Mouse (Mus musculus): ENCODE measurements around the gene Mapk8ip1. TPM values are rescaled to one million over a fixed set of nuclear protein-coding genes. Genes with fewer than 3 reads are reported as not detected.
A peak's percentile ranks its signal among the peaks of the same experiment; 100 is the strongest.

Mapk8ip1 gene
- polyA plus RNA-seq, 1 experiment from 2014 or later: 1.8 TPM

DNA sequence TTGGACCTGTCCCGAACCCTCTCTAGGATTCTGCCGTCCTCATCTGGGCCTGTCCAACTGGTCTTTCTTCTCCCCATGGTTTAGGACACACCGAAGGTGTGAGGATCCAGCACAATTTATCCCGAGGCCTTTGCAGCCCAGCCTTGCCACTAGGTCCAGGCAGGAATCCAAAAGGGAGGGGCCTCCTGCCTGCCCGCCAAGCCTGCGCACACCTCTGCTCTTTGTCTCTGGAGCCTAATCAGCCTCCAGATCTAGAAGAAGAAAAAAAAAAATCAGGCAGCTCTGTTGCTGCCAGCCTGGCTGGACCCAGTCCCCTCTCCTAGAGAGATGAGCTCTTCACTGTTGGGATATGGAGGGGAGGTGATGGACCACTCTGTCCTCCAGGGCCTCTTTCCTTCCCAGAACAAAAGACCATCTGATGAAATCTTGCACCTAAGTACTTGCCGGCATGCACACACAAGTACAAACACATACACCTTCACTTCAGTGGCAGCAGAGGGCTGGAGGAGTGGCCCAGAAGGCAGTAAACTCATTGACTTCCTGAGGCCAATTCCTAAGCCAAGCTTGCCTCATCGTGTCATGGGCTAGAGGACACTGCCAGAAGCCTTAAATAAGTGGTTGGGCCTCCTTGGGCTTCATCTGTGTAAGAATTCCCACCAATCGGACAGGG is 28.2 kb downstream of the Mapk8ip1 start:
- peaks cover 21% of the 10 kb centered on the region for H3K4me1 ChIP-seq (ENCODE audit: control insufficient read depth, low read depth, low read length)
- H3K9me3 ChIP-seq (replicated peaks; ENCODE audit: control insufficient read depth, low read length): no peaks in the 10 kb centered on the region
- H3K36me3 ChIP-seq (ENCODE audit: control insufficient read depth, insufficient read depth): 0 out of 2 replicates have a peak, but pooled peaks cover 3% of the 10 kb centered on the region
- no peak overlapping the region for H3K9ac ChIP-seq (ENCODE audit: low read depth, low read length)
- WGBS (ENCODE audit: insufficient replicate concordance): 51% methylated on average over 9 of the region's 9 CpGs
- H3K4me2 ChIP-seq (ENCODE audit: low read depth, low read length): no peak overlapping the region
- no peak overlapping the region for H3K27ac ChIP-seq (ENCODE audit: low read length)
- peaks cover 33% of the 10 kb centered on the region for H3K27me3 ChIP-seq (ENCODE audit: control insufficient read depth, insufficient read depth, low read depth, low read length)
- no peak overlapping the region for H3K4me3 ChIP-seq (ENCODE audit: low read depth, low read length)
- ATAC-seq (ENCODE audit: low read depth): no peak

DNA sequence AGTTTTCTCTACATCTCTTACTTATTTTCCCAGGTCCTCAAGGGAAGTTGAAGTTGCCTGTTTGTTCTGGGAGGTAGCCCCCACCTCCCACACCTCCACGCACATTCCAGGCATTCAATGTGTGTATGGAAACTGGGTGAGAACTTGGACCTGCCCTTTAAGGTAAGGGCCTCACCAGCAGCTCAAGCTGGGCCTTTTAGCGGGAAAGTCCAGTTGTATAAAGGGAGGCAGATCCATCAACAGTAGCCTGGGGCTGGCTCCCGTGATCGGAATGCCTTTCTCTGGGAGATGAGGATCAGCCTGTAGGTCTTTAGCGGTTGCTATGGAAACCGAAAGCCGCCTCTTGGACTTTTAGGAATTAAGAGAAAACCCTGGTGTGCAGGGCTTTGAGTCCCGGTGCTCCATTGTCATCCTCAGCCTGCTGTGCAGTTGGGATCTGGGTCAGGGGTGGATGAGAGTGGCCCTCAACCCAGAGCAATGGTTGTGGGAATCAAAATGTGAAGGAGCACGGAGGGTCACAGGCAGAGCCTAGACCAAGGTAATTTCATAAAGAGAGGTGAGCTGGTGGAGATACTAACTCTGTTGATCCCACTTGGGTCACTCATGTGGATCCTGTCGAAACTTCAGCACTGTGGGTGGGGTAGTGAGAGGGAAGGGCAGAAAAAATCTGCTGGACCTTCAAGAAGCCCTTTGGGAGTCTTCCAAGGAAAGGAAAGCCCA is 28.9 kb downstream of the Mapk8ip1 start:
- H3K4me3 ChIP-seq (ENCODE audit: low read depth, low read length): no peak overlapping the region
- H3K27ac ChIP-seq (ENCODE audit: low read length): no peak overlapping the region
- H3K36me3 ChIP-seq (ENCODE audit: control insufficient read depth, insufficient read depth): no peaks in the 10 kb centered on the region
- H3K4me2 ChIP-seq (ENCODE audit: low read depth, low read length): no peak overlapping the region
- ATAC-seq (ENCODE audit: low read depth): no peak
- 52% methylated on average over 10 of the region's 10 CpGs for WGBS (ENCODE audit: insufficient replicate concordance)
- H3K27me3 ChIP-seq (ENCODE audit: control insufficient read depth, insufficient read depth, low read depth, low read length): peaks cover 33% of the 10 kb centered on the region
- no peak overlapping the region for H3K9ac ChIP-seq (ENCODE audit: low read depth, low read length)
- H3K4me1 ChIP-seq (ENCODE audit: control insufficient read depth, low read depth, low read length): peaks cover 21% of the 10 kb centered on the region
- no peaks in the 10 kb centered on the region for H3K9me3 ChIP-seq (replicated peaks; ENCODE audit: control insufficient read depth, low read length)

DNA sequence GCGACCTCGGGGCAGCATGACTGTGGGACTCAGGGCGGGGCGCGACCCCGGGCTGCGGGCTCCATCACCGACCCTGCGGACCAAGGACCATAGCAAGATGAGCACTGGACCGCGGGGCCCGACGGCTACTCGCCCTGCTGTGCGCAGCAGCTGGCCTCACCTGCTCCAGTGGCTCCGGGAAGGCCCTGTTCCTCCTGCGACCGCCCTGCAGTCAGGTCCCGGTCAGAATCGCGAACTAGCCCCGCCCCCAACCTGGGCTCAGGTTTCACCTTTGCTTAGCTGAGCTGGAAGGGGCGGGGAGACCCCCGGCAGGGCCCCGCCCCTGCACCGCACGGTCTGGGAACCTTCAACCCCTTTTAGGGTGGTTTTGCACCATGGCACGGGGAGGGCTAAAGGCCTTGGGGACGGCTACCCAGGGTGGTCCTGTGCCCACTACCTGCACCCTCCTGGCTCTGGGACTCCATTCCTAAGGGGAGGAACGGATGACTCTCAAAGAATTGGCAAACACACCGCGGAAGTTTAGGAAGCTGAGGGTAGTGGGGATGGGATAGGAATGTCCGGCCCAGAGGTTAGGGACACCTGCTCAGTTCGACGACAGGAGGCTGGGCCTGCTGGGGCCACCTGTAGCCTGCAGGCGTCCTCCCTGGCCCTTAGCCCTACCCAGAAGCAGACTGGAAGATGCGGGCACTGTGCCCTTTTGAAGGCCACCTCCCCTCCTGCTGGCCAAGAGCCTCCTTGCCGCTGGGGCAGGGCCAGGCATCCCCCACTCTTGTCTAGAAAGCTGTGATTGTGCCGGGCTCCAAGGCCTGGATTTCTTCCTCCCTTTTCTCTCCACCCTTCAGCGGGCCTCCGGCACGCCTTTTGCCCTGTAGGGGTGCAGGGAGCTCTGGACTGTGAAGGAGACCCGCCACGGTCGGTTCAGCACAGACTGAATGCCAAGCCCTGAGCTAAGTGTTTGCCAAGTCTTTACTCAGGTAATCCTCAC is 29.9 kb downstream of the Mapk8ip1 start:
- Histone ChIP-seq H3K9ac (ENCODE audit: low read depth, low read length) (peak overlapping the region; percentile 58; the same call in 1 of the 2 replicates), H3K4me2 (ENCODE audit: low read depth, low read length) (peak overlapping the region; percentile 57), H3K36me3 (ENCODE audit: control insufficient read depth, insufficient read depth) (no peaks in the 10 kb centered on the region), H3K27me3 (ENCODE audit: control insufficient read depth, insufficient read depth, low read depth, low read length) (peaks cover 33% of the 10 kb centered on the region), H3K4me1 (ENCODE audit: control insufficient read depth, low read depth, low read length) (peaks cover 15% of the 10 kb centered on the region), H3K9me3 (replicated peaks; ENCODE audit: control insufficient read depth, low read length) (no peaks in the 10 kb centered on the region), H3K27ac (ENCODE audit: low read length) (no peak overlapping the region), H3K4me3 (ENCODE audit: low read depth, low read length) (peak overlapping the region; percentile 58)
- WGBS (ENCODE audit: insufficient replicate concordance): 9% methylated on average over 45 of the region's 45 CpGs
- peak; percentile 25 for ATAC-seq (ENCODE audit: low read depth)

DNA sequence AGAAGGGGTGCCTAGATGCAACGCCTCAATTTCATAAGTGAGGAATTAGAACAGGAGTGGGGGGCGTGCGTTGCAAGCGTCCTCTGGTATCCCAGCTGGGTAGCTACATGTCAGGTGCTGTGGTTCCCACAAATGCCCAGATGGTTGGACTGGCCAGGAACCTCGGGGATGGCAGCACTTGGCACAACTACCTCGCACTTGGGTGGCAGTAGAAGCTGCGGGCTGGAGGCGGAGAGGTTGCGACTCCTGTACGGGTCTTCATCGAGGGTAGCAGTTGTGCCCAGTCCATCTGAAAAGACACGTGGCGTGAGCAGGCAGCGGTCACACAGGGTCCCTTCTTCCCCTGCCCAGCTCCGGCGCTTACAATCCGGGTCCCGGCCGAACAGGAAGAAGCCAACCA is 30.7 kb downstream of the Mapk8ip1 start:
- WGBS (ENCODE audit: insufficient replicate concordance): 15% methylated on average over 19 of the region's 19 CpGs
- Histone ChIP-seq H3K4me1 (ENCODE audit: control insufficient read depth, low read depth, low read length) (peaks cover 11% of the 10 kb centered on the region), H3K9ac (ENCODE audit: low read depth, low read length) (peak overlapping the region; percentile 58; the same call in 1 of the 2 replicates), H3K9me3 (replicated peaks; ENCODE audit: control insufficient read depth, low read length) (no peaks in the 10 kb centered on the region), H3K27me3 (ENCODE audit: control insufficient read depth, insufficient read depth, low read depth, low read length) (peaks cover 33% of the 10 kb centered on the region), H3K36me3 (ENCODE audit: control insufficient read depth, insufficient read depth) (no peaks in the 10 kb centered on the region), H3K4me3 (ENCODE audit: low read depth, low read length) (peak overlapping the region; percentile 58), H3K27ac (ENCODE audit: low read length) (no peak overlapping the region), H3K4me2 (ENCODE audit: low read depth, low read length) (peak overlapping the region; percentile 57)
- no peak for ATAC-seq (ENCODE audit: low read depth)

DNA sequence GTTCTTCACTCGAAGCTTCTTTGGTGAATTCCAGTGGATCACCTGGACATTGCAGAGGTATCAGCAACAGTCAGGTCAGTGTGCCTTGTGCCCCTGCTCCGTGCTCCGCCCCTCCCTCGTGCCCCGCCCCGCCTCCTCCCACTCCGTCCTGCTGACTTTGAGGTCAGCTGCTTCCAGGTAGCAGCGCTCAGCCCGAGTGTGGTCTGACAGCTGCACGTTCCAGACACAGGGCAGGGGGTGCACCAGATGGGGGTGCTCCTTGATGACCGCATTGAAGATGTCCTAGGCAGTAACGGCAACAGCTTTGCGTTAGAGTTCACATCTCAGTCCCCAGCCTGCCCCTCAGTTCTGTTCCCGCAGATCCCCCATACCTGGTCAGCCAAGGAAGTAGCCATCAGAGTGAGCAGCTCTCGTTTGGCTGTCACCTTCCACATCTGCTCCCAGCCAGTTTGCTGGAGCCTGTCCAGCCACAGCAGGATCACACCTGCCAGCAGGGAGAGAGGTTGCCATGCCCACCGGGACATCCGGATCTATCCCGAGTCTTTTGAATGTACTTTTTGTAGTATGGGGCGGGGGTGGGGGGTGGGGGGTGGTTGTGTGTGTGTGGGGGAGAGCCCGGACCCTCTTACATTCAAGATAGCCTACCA is 33.6 kb downstream of the Mapk8ip1 start:
- Histone ChIP-seq H3K27me3 (ENCODE audit: control insufficient read depth, insufficient read depth, low read depth, low read length) (peaks cover 30% of the 10 kb centered on the region), H3K27ac (ENCODE audit: low read length) (no peak overlapping the region), H3K9me3 (replicated peaks; ENCODE audit: control insufficient read depth, low read length) (no peaks in the 10 kb centered on the region), H3K4me3 (ENCODE audit: low read depth, low read length) (no peak overlapping the region), H3K4me1 (ENCODE audit: control insufficient read depth, low read depth, low read length) (peaks cover 2% of the 10 kb centered on the region), H3K4me2 (ENCODE audit: low read depth, low read length) (no peak overlapping the region), H3K36me3 (ENCODE audit: control insufficient read depth, insufficient read depth) (no peaks in the 10 kb centered on the region), H3K9ac (ENCODE audit: low read depth, low read length) (no peak overlapping the region)
- WGBS (ENCODE audit: insufficient replicate concordance): 29% methylated on average over 20 of the region's 20 CpGs
- no peak for ATAC-seq (ENCODE audit: low read depth)

DNA sequence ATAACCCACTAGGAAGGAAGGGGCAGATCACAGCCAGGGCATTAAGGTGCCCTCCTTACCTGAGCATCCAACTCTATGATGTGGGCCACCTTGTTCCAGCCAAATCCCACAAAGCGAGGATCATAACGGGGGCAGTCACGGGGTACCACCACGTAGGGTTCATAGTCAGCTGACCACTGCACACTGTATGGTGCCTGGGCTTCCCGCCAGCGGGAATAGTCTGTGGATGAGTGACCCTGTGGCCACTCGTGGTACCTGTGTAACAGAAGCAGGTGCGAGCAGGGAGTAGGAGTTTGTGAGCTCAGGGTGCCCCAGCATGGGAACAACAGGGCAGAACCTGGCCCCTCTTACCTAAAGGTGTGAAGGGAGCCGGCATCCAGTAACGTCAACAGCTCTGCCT is 35.5 kb downstream of the Mapk8ip1 start:
- Histone ChIP-seq H3K27me3 (ENCODE audit: control insufficient read depth, insufficient read depth, low read depth, low read length) (peaks cover 15% of the 10 kb centered on the region), H3K9ac (ENCODE audit: low read depth, low read length) (no peak overlapping the region), H3K27ac (ENCODE audit: low read length) (no peak overlapping the region), H3K4me2 (ENCODE audit: low read depth, low read length) (no peak overlapping the region), H3K9me3 (replicated peaks; ENCODE audit: control insufficient read depth, low read length) (no peaks in the 10 kb centered on the region), H3K4me3 (ENCODE audit: low read depth, low read length) (no peak overlapping the region), H3K4me1 (ENCODE audit: control insufficient read depth, low read depth, low read length) (no peaks in the 10 kb centered on the region; the same call in 1 of the 2 replicates), H3K36me3 (ENCODE audit: control insufficient read depth, insufficient read depth) (no peaks in the 10 kb centered on the region)
- no peak for ATAC-seq (ENCODE audit: low read depth)
- 74% methylated on average over 10 of the region's 10 CpGs for WGBS (ENCODE audit: insufficient replicate concordance)

DNA sequence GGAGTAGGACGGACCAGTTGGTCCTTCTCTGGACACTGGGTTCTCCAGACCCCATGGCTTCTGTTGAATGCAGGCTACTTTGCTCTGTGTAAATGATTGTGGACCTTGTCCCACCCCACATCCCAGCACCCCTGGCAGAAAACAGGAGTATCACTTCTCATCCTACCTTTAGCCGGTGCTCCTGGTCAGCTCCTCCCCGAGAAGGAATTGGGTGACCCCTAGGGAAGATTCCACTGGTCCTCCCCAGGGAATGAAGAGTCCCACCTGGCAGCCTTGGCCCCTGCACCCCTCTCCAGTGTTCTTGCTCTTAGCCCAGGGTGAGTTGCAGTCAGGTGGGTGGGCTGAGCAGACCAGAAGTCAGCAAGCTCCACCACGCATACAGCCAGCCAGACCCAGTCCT is 37.0 kb downstream of the Mapk8ip1 start:
- no peak overlapping the region for H3K27ac ChIP-seq (ENCODE audit: low read length)
- 73% methylated on average over 4 of the region's 4 CpGs for WGBS (ENCODE audit: insufficient replicate concordance)
- ATAC-seq (ENCODE audit: low read depth): no peak

DNA sequence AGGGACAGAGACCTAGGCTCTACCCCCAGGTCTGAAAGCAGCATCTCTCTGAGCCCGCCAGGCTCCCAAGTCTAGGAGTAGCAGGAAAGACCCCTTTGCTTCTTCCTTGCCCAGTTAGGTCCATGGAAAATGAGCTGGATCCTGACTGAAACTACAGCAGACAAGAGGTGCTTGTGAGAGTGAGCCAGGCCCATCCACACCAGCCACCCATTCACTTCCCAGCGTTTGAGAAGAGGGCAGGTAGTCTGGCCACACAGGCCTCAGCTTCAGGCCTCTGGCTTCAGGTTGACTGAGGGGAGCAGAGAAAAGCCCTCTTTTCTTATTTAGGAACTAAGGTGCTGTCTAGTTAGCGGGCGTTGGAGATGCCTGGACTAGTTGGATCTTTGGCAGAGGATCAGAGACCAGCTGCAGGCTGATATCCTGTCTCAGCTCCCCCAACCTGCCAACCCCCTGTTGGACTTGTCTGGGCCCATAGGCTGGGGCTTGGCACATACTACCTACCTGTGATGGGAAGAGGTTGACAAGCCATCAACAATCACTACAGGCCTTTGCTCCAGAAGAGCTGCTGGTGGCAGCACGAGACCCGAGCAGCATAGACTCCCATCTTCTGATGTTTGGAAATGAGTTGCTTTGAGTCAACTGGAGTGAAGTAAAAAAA is 38.4 kb downstream of the Mapk8ip1 start:
- Histone ChIP-seq H3K4me1 (ENCODE audit: control insufficient read depth, low read depth, low read length) (no peaks in the 10 kb centered on the region; the same call in 1 of the 2 replicates), H3K9ac (ENCODE audit: low read depth, low read length) (no peak overlapping the region), H3K4me3 (ENCODE audit: low read depth, low read length) (no peak overlapping the region), H3K9me3 (replicated peaks; ENCODE audit: control insufficient read depth, low read length) (no peaks in the 10 kb centered on the region), H3K27ac (ENCODE audit: low read length) (no peak overlapping the region), H3K36me3 (ENCODE audit: control insufficient read depth, insufficient read depth) (no peaks in the 10 kb centered on the region), H3K27me3 (ENCODE audit: control insufficient read depth, insufficient read depth, low read depth, low read length) (no peaks in the 10 kb centered on the region), H3K4me2 (ENCODE audit: low read depth, low read length) (no peak overlapping the region)
- ATAC-seq (ENCODE audit: low read depth): no peak
- WGBS (ENCODE audit: insufficient replicate concordance): 75% methylated on average over 6 of the region's 6 CpGs

More for the DNA sequence above, 37.0 kb downstream of the Mapk8ip1 start:
- H3K4me1 ChIP-seq (ENCODE audit: control insufficient read depth, low read depth, low read length): no peaks in the 10 kb centered on the region; the same call in 1 of the 2 replicates
- H3K4me3 ChIP-seq (ENCODE audit: low read depth, low read length): no peak overlapping the region
- H3K36me3 ChIP-seq (ENCODE audit: control insufficient read depth, insufficient read depth): no peaks in the 10 kb centered on the region
- H3K27me3 ChIP-seq (ENCODE audit: control insufficient read depth, insufficient read depth, low read depth, low read length): no peaks in the 10 kb centered on the region; the same call in 1 of the 2 replicates
- H3K4me2 ChIP-seq (ENCODE audit: low read depth, low read length): no peak overlapping the region
- H3K9me3 ChIP-seq (replicated peaks; ENCODE audit: control insufficient read depth, low read length): no peaks in the 10 kb centered on the region
- no peak overlapping the region for H3K9ac ChIP-seq (ENCODE audit: low read depth, low read length)

All from liver, embryonic 16.5 days (tissue).